Mouse (Mus musculus): Measurements from ENCODE around the gene Ythdf2.

Ythdf2 gene

GRCm38 (mm10) chr4:132146201-132146600 lies 65.9 kb downstream of the Ythdf2 start:
- no peak for DNase-seq (ENCODE audit: low spot score)

- DNase-seq (ENCODE audit: low spot score), result no peak
Measured at GRCm38 (mm10) chr4:132145092-132145491, 67.0 kb downstream of the Ythdf2 start.

GRCm38 (mm10) chr4:132144080-132144841 lies 67.8 kb downstream of the Ythdf2 start, which contains the start of gene Oprd1:
TSS of gene Oprd1 (minus strand) at chr4:132144486.
- no peak for DNase-seq (ENCODE audit: low spot score)

- DNase-seq (ENCODE audit: low spot score), result no peak
Measured at GRCm38 (mm10) chr4:132138640-132139039, 73.5 kb downstream of the Ythdf2 start.

- no peak for DNase-seq (ENCODE audit: low spot score)
Measured at GRCm38 (mm10) chr4:132137013-132137412, 75.1 kb downstream of the Ythdf2 start.
